Mouse (Mus musculus): ENCODE measurements around the gene Cpa4. TPM values are rescaled to one million over a fixed set of nuclear protein-coding genes. Genes with fewer than 3 reads are reported as not detected.

The Cpa4 gene
- polyA plus RNA-seq, 1 experiment from 2014 or later, result not detected

DNA sequence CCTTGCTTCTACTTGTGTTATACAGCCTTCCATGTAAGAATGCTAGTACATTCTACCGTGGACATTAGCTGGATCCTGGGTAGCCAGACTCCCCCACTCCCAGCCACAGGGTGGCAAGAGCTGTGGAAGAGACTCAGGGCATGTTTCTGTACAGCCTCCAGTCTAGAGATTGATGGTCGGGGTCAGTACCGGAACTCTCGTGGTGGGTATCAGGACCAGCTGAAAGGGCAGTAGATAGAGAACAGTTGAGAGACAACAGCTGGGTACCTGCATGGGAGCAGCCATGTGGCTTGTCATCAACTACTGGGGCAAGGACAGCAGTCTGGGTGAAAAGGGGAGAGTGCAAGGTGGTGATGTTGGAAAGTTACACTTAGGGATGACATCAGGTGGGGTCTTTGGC, 36.9 kb downstream of the Cpa4 start:
- Histone ChIP-seq H3K4me2 (ENCODE audit: low read depth, low read length) (no peak overlapping the region), H3K36me3 (replicated peaks; ENCODE audit: insufficient read depth, low read length) (no peaks in the 10 kb centered on the region), H3K9ac (replicated peaks) (no peak overlapping the region), H3K4me1 (ENCODE audit: insufficient read depth) (no peaks in the 10 kb centered on the region), H3K27ac (ENCODE audit: low read depth) (no peak overlapping the region), H3K9me3 (ENCODE audit: low read length) (no peaks in the 10 kb centered on the region), H3K27me3 (ENCODE audit: insufficient read depth, low read length) (no peaks in the 10 kb centered on the region), H3K4me3 (ENCODE audit: low read depth, low read length) (no peak overlapping the region)
- no peak for TF ChIP-seq EP300 (IDR thresholded peaks at IDR 0.05; ENCODE audit: low read depth)
- TF ChIP-seq CTCF (IDR thresholded peaks at IDR 0.05; ENCODE audit: low read depth), result no peak
- 83% methylated on average over 4 of the region's 4 CpGs for whole genome bisulfite sequencing (ENCODE audit: insufficient replicate concordance)
- ATAC-seq (no peak), DNase-seq (no peak)

DNA sequence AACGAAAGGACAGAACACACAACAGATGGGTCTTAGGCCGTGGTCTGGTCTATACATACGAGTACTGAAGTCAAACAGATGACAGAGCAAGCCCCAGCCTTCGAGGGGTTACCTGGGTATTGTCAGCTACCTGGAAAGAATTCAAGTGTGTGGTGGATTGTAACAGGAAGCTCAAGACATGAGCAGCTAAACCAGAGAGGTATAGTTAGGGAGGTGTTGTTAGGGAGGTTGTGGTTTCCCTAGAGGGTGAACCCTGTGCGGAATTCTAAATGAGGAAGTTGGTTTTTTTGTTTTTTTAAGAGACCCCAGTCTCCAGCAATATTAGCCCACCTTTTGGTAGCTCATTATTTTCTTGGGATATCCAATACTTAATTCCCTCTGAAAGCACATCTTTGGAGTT, 37.5 kb downstream of the Cpa4 start:
- no peaks in the 10 kb centered on the region for H3K36me3 ChIP-seq (replicated peaks; ENCODE audit: insufficient read depth, low read length)
- no peak overlapping the region for H3K9ac ChIP-seq (replicated peaks)
- no peaks in the 10 kb centered on the region for H3K9me3 ChIP-seq (ENCODE audit: low read length)
- H3K4me1 ChIP-seq (ENCODE audit: insufficient read depth), result no peaks in the 10 kb centered on the region
- H3K4me3 ChIP-seq (ENCODE audit: low read depth, low read length), result no peak overlapping the region
- no peaks in the 10 kb centered on the region for H3K27me3 ChIP-seq (ENCODE audit: insufficient read depth, low read length)
- TF ChIP-seq CTCF (IDR thresholded peaks at IDR 0.05; ENCODE audit: low read depth) (no peak), EP300 (IDR thresholded peaks at IDR 0.05; ENCODE audit: low read depth) (no peak)
- no peak for DNase-seq
- no peak for ATAC-seq
- WGBS (ENCODE audit: insufficient replicate concordance), result 40% methylated on average over 5 of the region's 5 CpGs
- H3K27ac ChIP-seq (ENCODE audit: low read depth), result no peak overlapping the region
- H3K4me2 ChIP-seq (ENCODE audit: low read depth, low read length), result no peak overlapping the region

- DNase-seq, result no peak
- H3K4me3 ChIP-seq (ENCODE audit: low read depth, low read length), result no peak within 1 kb of the TSS
- H3K36me3 ChIP-seq (replicated peaks; ENCODE audit: insufficient read depth, low read length), result no peaks in the 10 kb centered on the region
- H3K9ac ChIP-seq (replicated peaks), result no peak within 1 kb of the TSS
- 86% methylated on average over 7 of the region's 7 CpGs for WGBS (ENCODE audit: insufficient replicate concordance)
- H3K4me1 ChIP-seq (ENCODE audit: insufficient read depth), result no peaks in the 10 kb centered on the region
- no peak within 1 kb of the TSS for H3K4me2 ChIP-seq (ENCODE audit: low read depth, low read length)
- no peak for ATAC-seq
- H3K27ac ChIP-seq (ENCODE audit: low read depth), result no peak within 1 kb of the TSS
- TF ChIP-seq CTCF (IDR thresholded peaks at IDR 0.05; ENCODE audit: low read depth) (no peak), EP300 (IDR thresholded peaks at IDR 0.05; ENCODE audit: low read depth) (no peak)
- no peaks in the 10 kb centered on the region for H3K9me3 ChIP-seq (ENCODE audit: low read length)
- no peaks in the 10 kb centered on the region for H3K27me3 ChIP-seq (ENCODE audit: insufficient read depth, low read length)
These were observed 42.5 kb downstream of the Cpa4 start, which contains the start of gene Cpa5 for GRCm38 (mm10) chr6:30610710-30611109. Gene Cpa5 (plus strand): TSS chr6:30611010.

DNA sequence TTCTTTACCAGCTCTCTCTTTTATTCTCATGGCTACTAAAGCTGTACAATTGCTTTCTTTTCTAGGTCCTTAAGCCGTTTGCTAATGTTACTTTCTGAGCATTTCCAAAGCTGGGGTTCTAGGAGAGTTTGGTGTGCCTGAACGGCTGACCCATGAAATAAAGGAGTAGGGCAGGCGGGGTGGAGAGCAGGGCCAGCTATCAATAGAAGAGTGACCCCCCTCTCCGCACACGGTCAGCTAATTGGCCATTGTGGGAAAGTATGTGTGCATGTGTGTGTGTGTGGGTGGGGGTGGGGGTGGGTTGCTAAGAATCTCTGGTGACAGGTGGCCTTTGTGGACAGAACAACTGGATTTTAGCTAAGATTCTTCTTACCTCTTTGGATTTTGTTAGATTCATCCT, 43.0 kb downstream of the Cpa4 start:
- no peak for TF ChIP-seq CTCF (IDR thresholded peaks at IDR 0.05; ENCODE audit: low read depth)
- no peak for TF ChIP-seq EP300 (IDR thresholded peaks at IDR 0.05; ENCODE audit: low read depth)
- DNase-seq (no peak), ATAC-seq (no peak)
- H3K27me3 ChIP-seq (ENCODE audit: insufficient read depth, low read length), result no peaks in the 10 kb centered on the region
- no peak overlapping the region for H3K4me2 ChIP-seq (ENCODE audit: low read depth, low read length)
- H3K27ac ChIP-seq (ENCODE audit: low read depth), result no peak overlapping the region
- no peak overlapping the region for H3K9ac ChIP-seq (replicated peaks)
- no peak overlapping the region for H3K4me3 ChIP-seq (ENCODE audit: low read depth, low read length)
- H3K36me3 ChIP-seq (replicated peaks; ENCODE audit: insufficient read depth, low read length), result no peaks in the 10 kb centered on the region
- no peaks in the 10 kb centered on the region for H3K9me3 ChIP-seq (ENCODE audit: low read length)
- no peaks in the 10 kb centered on the region for H3K4me1 ChIP-seq (ENCODE audit: insufficient read depth)
- WGBS (ENCODE audit: insufficient replicate concordance), result 73% methylated on average over 5 of the region's 5 CpGs

GRCm38 (mm10) chr6:30614251-30614650, 46.1 kb downstream of the Cpa4 start:
- H3K4me3 ChIP-seq (ENCODE audit: low read depth, low read length), result no peak overlapping the region
- no peak overlapping the region for H3K9ac ChIP-seq (replicated peaks)
- no peak for DNase-seq
- no peak overlapping the region for H3K4me2 ChIP-seq (ENCODE audit: low read depth, low read length)
- ATAC-seq, result no peak
- no peaks in the 10 kb centered on the region for H3K9me3 ChIP-seq (ENCODE audit: low read length)
- peaks cover 7% of the 10 kb centered on the region for H3K4me1 ChIP-seq (ENCODE audit: insufficient read depth)
- no peak for TF ChIP-seq EP300 (IDR thresholded peaks at IDR 0.05; ENCODE audit: low read depth)
- no peak for TF ChIP-seq CTCF (IDR thresholded peaks at IDR 0.05; ENCODE audit: low read depth)
- WGBS (ENCODE audit: insufficient replicate concordance), result 76% methylated on average over 6 of the region's 6 CpGs
- peaks cover 7% of the 10 kb centered on the region; the same call in 1 of the 2 replicates for H3K27me3 ChIP-seq (ENCODE audit: insufficient read depth, low read length)
- H3K36me3 ChIP-seq (replicated peaks; ENCODE audit: insufficient read depth, low read length), result no peaks in the 10 kb centered on the region
- H3K27ac ChIP-seq (ENCODE audit: low read depth), result no peak overlapping the region

DNA sequence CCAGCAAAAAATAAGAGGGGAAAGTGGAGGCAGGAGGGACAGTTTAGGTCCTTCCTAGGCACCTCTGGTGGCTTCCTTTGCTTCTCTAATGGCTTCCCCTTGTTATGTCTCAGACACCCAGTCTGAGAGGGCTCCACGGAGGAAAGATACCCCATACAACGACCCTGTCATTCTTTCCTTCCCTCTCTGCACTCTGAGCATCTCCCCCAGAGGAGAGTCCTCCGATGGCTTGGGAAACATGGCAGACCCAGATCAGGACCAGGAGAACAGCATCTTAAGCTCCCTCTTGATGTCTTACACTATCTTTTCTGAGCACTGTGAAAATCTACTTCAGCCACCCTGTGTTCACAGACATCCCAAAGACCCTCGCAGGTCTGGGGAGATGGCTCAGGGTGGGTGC, 47.6 kb downstream of the Cpa4 start:
- DNase-seq (no peak), ATAC-seq (no peak)
- no peaks in the 10 kb centered on the region for H3K9me3 ChIP-seq (ENCODE audit: low read length)
- no peak overlapping the region for H3K4me2 ChIP-seq (ENCODE audit: low read depth, low read length)
- H3K27me3 ChIP-seq (ENCODE audit: insufficient read depth, low read length), result peaks cover 7% of the 10 kb centered on the region; the same call in 1 of the 2 replicates
- 39% methylated on average over 4 of the region's 4 CpGs for WGBS (ENCODE audit: insufficient replicate concordance)
- no peak overlapping the region for H3K4me3 ChIP-seq (ENCODE audit: low read depth, low read length)
- no peaks in the 10 kb centered on the region for H3K36me3 ChIP-seq (replicated peaks; ENCODE audit: insufficient read depth, low read length)
- peaks cover 7% of the 10 kb centered on the region for H3K4me1 ChIP-seq (ENCODE audit: insufficient read depth)
- H3K9ac ChIP-seq (replicated peaks), result no peak overlapping the region
- TF ChIP-seq CTCF (IDR thresholded peaks at IDR 0.05; ENCODE audit: low read depth) (no peak), EP300 (IDR thresholded peaks at IDR 0.05; ENCODE audit: low read depth) (no peak)
- no peak overlapping the region for H3K27ac ChIP-seq (ENCODE audit: low read depth)

DNA sequence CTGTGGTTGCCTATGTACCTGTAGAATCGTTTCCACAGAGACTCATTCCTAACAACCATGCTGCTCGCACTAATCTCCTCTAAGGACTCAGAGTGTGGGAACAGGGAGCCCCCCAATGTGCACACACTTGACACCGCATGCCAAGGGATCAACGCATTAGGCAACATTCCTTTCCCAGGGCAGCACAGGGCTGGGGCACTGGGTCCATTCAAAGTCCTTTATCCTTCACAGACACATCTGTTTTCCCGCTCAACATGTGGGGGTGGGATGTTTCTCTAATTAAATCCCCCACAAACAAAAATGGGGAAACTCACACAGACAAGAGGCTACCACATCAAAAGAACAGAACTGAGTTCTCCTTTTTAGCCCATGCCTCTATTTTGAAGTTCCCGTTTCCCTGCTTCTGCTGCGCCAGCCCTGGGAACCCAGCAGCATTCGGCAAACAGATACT, 48.3 kb downstream of the Cpa4 start:
- no peak overlapping the region for H3K27ac ChIP-seq (ENCODE audit: low read depth)
- H3K4me3 ChIP-seq (ENCODE audit: low read depth, low read length), result no peak overlapping the region
- no peak for TF ChIP-seq CTCF (IDR thresholded peaks at IDR 0.05; ENCODE audit: low read depth)
- no peak for TF ChIP-seq EP300 (IDR thresholded peaks at IDR 0.05; ENCODE audit: low read depth)
- no peak overlapping the region for H3K9ac ChIP-seq (replicated peaks)
- peaks cover 7% of the 10 kb centered on the region; the same call in 1 of the 2 replicates for H3K27me3 ChIP-seq (ENCODE audit: insufficient read depth, low read length)
- ATAC-seq, result no peak
- H3K4me1 ChIP-seq (ENCODE audit: insufficient read depth), result peaks cover 7% of the 10 kb centered on the region
- no peaks in the 10 kb centered on the region for H3K36me3 ChIP-seq (replicated peaks; ENCODE audit: insufficient read depth, low read length)
- peak overlapping the region; percentile 49 for H3K4me2 ChIP-seq (ENCODE audit: low read depth, low read length)
- no peaks in the 10 kb centered on the region for H3K9me3 ChIP-seq (ENCODE audit: low read length)
- 5% methylated on average over 8 of the region's 8 CpGs for WGBS (ENCODE audit: insufficient replicate concordance)
- no peak for DNase-seq

Measured in liver, postnatal 0 days (tissue).